Mouse (Mus musculus) CD4-positive helper T cell, adult 2 months (primary cell): Measurements from ENCODE around the gene Gabra5.

Source experiments
- DNase-seq: peaks from one replicate; pipeline ENCODE4 v3.0.0-alpha.2; 2012; ENCODE audit warnings: low read depth, missing footprints, low spot score

Gene Gabra5

GRCm38 (mm10) chr7:57509681-57510141 lies at the start of gene Gabra5:
Gene Gabra5, minus strand, starts transcription at chr7:57510059.
- DNase-seq, result no peak

GRCm38 (mm10) chr7:57538565-57538964 lies 28.7 kb upstream of the Gabra5 start:
- no peak for DNase-seq

GRCm38 (mm10) chr7:57532676-57533075 lies 22.8 kb upstream of the Gabra5 start:
- DNase-seq, result no peak

GRCm38 (mm10) chr7:57529954-57530353 lies 20.1 kb upstream of the Gabra5 start:
- no peak for DNase-seq

- no peak for DNase-seq
These were observed 19.6 kb upstream of the Gabra5 start for GRCm38 (mm10) chr7:57529451-57529850.

- DNase-seq, result no peak
These were observed 3.1 kb upstream of the Gabra5 start for GRCm38 (mm10) chr7:57512955-57513354.

- DNase-seq, result no peak
These were observed 813 bp downstream of the Gabra5 start for GRCm38 (mm10) chr7:57508860-57509632.

GRCm38 (mm10) chr7:57502809-57503208 lies 7.0 kb downstream of the Gabra5 start:
- DNase-seq, result no peak

GRCm38 (mm10) chr7:57491795-57492194 lies 18.1 kb downstream of the Gabra5 start:
- DNase-seq, result no peak

GRCm38 (mm10) chr7:57486907-57487306 lies 23.0 kb downstream of the Gabra5 start:
- no peak for DNase-seq

GRCm38 (mm10) chr7:57482896-57483295 lies 27.0 kb downstream of the Gabra5 start:
- no peak for DNase-seq

- no peak for DNase-seq
These were observed 35.9 kb downstream of the Gabra5 start for GRCm38 (mm10) chr7:57473811-57474525.

GRCm38 (mm10) chr7:57471316-57471715 lies 38.5 kb downstream of the Gabra5 start:
- no peak for DNase-seq

GRCm38 (mm10) chr7:57460354-57460753 lies 49.5 kb downstream of the Gabra5 start:
- DNase-seq, result no peak

- no peak for DNase-seq
These were observed 61.6 kb downstream of the Gabra5 start for GRCm38 (mm10) chr7:57448239-57448638.

GRCm38 (mm10) chr7:57422675-57423074 lies 87.2 kb downstream of the Gabra5 start:
- no peak for DNase-seq

- no peak for DNase-seq
These were observed 88.8 kb downstream of the Gabra5 start for GRCm38 (mm10) chr7:57421044-57421443.

- no peak for DNase-seq
These were observed 90.5 kb downstream of the Gabra5 start, which contains the start of gene Gabrb3 for GRCm38 (mm10) chr7:57419392-57419791. Gene Gabrb3, plus strand, starts transcription at chr7:57419692.

- DNase-seq, result no peak
These were observed 97.0 kb downstream of the Gabra5 start for GRCm38 (mm10) chr7:57412896-57413295.

GRCm38 (mm10) chr7:57411163-57411562 lies 98.7 kb downstream of the Gabra5 start:
- DNase-seq, result no peak

GRCm38 (mm10) chr7:57393551-57393950 lies 116.3 kb downstream of the Gabra5 start:
- no peak for DNase-seq

- no peak for DNase-seq
These were observed 119.8 kb downstream of the Gabra5 start for GRCm38 (mm10) chr7:57390046-57390445.

GRCm38 (mm10) chr7:57387341-57387654 lies 122.6 kb downstream of the Gabra5 start:
- DNase-seq, result no peak
